Mouse (Mus musculus): ENCODE data around the gene C2cd4b. TPM values are rescaled to one million over a fixed set of nuclear protein-coding genes. Genes with fewer than 3 reads are reported as not detected.

Gene C2cd4b
- polyA plus RNA-seq, 1 experiment from 2014 or later = 0.20 TPM

DNA sequence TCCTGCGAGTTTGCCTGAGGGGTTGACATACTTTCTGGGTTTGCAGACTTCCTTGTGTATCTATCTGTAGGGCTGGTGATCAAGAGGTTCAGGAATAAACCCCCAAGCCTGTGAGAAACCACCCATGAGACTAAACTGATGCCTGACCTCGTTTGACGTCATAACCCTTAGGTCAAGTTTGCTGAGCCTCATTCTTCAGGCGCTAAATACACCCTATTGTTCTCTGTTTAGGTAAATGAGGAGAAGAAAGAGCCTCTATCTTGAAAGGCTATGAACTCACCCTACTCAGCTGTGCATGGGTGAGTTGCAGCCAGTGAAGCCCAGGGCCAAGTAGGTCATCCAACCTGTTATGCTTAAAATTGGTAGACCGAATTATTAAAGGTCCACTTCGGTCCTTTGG lies 23.5 kb downstream of the C2cd4b start:
- Histone ChIP-seq H3K4me2 (replicated peaks) (no peak overlapping the region), H3K4me1 (replicated peaks) (no peaks in the 10 kb centered on the region), H3K27me3 (no peaks in the 10 kb centered on the region), H3K36me3 (no peaks in the 10 kb centered on the region), H3K27ac (no peak overlapping the region), H3K9me3 (peaks cover 4% of the 10 kb centered on the region; the same call in 1 of the 2 replicates), H3K4me3 (replicated peaks) (no peak overlapping the region), H3K9ac (replicated peaks) (no peak overlapping the region)
- 74% methylated on average over 6 of the region's 6 CpGs for WGBS
- no peak for ATAC-seq

DNA sequence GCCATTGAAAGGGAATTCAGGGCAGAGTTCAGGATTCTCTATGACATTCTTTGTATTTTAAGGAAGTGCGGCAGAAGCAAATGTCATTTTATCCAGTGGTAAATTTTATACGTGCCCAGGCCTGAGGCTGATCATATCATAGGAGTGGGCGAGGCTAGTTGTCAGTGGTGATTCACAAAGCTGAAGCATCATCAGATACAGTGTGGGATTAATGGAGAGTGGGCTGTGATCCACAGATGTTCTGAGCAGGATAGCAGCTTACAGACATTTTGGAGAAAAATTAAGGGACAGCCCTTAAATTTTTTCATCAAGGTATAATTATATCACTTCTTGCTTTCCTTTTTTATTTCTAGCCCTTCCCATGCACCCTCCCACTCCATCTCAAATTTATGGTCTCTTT lies 24.2 kb downstream of the C2cd4b start:
- WGBS = 95% methylated on average over 3 of the region's 3 CpGs
- no peak overlapping the region for H3K9ac ChIP-seq (replicated peaks)
- no peak overlapping the region for H3K4me3 ChIP-seq (replicated peaks)
- H3K27ac ChIP-seq = no peak overlapping the region
- no peaks in the 10 kb centered on the region for H3K4me1 ChIP-seq (replicated peaks)
- H3K4me2 ChIP-seq (replicated peaks) = no peak overlapping the region
- no peaks in the 10 kb centered on the region for H3K27me3 ChIP-seq
- peaks cover 4% of the 10 kb centered on the region; the same call in 1 of the 2 replicates for H3K9me3 ChIP-seq
- no peaks in the 10 kb centered on the region for H3K36me3 ChIP-seq
- no peak for ATAC-seq

- no peak overlapping the region for H3K4me2 ChIP-seq (replicated peaks)
- H3K9ac ChIP-seq (replicated peaks) = no peak overlapping the region
- H3K27ac ChIP-seq = no peak overlapping the region
- no peaks in the 10 kb centered on the region for H3K27me3 ChIP-seq
- peaks cover 4% of the 10 kb centered on the region; the same call in 1 of the 2 replicates for H3K9me3 ChIP-seq
- H3K36me3 ChIP-seq = no peaks in the 10 kb centered on the region
- no peaks in the 10 kb centered on the region for H3K4me1 ChIP-seq (replicated peaks)
- no peak overlapping the region for H3K4me3 ChIP-seq (replicated peaks)
- ATAC-seq = no peak
Measured at GRCm38 (mm10) chr9:67783925-67784324, 24.7 kb downstream of the C2cd4b start.

- H3K9ac ChIP-seq (replicated peaks) = no peak overlapping the region
- H3K36me3 ChIP-seq = no peaks in the 10 kb centered on the region
- H3K4me3 ChIP-seq (replicated peaks) = no peak overlapping the region
- H3K4me2 ChIP-seq (replicated peaks) = no peak overlapping the region
- H3K27ac ChIP-seq = no peak overlapping the region
- peaks cover 4% of the 10 kb centered on the region; the same call in 1 of the 2 replicates for H3K9me3 ChIP-seq
- no peak for ATAC-seq
- 88% methylated on average over 7 of the region's 7 CpGs for WGBS
- no peaks in the 10 kb centered on the region for H3K27me3 ChIP-seq
- no peaks in the 10 kb centered on the region for H3K4me1 ChIP-seq (replicated peaks)
Measured at GRCm38 (mm10) chr9:67786311-67786710, 27.1 kb downstream of the C2cd4b start.

DNA sequence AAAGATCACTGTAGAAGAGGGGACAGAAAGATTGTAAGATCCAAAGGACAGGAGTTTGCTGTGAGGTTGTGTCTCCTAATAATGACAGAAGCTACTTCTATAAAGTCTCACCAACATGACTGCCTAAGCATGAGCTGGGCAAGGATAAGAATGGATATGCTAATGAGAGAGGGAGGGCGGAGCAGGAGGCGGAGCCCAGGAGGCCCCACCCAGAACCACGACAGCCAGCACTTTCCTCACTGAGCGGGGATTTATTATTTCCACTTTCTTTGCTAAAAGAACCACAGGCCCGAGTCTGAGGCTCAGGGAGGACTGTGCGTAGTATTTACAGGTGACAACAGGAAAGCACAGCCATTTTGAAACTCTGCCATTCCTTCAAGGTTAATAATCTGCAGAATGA lies 28.4 kb downstream of the C2cd4b start:
- Histone ChIP-seq H3K36me3 (no peaks in the 10 kb centered on the region), H3K4me3 (replicated peaks) (no peak overlapping the region), H3K27me3 (no peaks in the 10 kb centered on the region), H3K27ac (no peak overlapping the region), H3K4me2 (replicated peaks) (no peak overlapping the region), H3K9ac (replicated peaks) (no peak overlapping the region), H3K9me3 (peaks cover 4% of the 10 kb centered on the region; the same call in 1 of the 2 replicates), H3K4me1 (replicated peaks) (no peaks in the 10 kb centered on the region)
- 67% methylated on average over 6 of the region's 6 CpGs for whole genome bisulfite sequencing
- no peak for ATAC-seq

DNA sequence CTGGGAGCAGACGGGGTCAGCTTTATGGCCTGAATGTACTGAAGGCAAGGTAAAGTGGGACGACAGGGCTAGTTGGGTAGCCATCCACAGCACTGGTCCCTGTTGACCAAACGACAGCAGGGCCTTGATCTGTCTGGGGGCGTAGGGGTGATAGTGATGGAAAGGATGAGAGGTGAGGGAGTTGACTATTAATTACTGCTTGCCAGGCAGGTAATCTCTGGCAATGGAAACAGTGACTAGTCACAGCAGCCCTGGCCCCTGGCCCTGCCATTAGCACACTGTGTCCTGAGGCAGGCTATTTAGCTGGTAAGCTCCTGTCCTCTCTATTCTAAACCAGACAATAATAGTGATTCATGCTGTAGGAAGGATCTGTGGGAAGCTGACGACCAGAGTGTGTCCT lies 33.2 kb downstream of the C2cd4b start:
- H3K9me3 ChIP-seq = no peaks in the 10 kb centered on the region
- H3K9ac ChIP-seq (replicated peaks) = no peak overlapping the region
- ATAC-seq = no peak

DNA sequence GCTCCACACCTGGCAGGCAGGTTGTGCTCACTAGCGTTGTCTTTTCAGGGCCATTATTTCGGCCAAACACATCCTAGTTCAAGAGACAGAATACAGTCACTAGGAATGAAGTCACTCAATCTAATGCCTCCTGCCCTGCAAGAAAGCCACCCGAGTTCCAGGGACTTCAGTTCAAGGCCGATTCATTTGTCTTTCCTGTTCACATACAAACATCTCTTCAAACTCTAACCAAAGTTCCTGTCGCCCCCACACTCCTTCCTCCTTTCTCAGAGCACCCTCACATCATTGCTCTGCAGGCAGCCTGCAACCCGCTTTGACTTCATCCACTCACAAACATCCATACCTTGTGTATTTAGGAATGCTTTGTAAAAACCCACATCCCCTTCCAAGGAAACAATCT lies 34.3 kb downstream of the C2cd4b start:
- no peak overlapping the region for H3K9ac ChIP-seq (replicated peaks)
- H3K27ac ChIP-seq = no peak overlapping the region
- no peaks in the 10 kb centered on the region for H3K27me3 ChIP-seq
- no peak overlapping the region for H3K4me2 ChIP-seq (replicated peaks)
- 87% methylated on average over 6 of the region's 6 CpGs for WGBS
- no peak overlapping the region for H3K4me3 ChIP-seq (replicated peaks)
- H3K4me1 ChIP-seq (replicated peaks) = peaks cover 26% of the 10 kb centered on the region
- no peaks in the 10 kb centered on the region for H3K36me3 ChIP-seq
- no peak for ATAC-seq
- H3K9me3 ChIP-seq = no peaks in the 10 kb centered on the region

More for the DNA sequence above, 33.2 kb downstream of the C2cd4b start:
- Histone ChIP-seq H3K27me3 (no peaks in the 10 kb centered on the region), H3K36me3 (no peaks in the 10 kb centered on the region), H3K4me2 (replicated peaks) (no peak overlapping the region), H3K4me1 (replicated peaks) (peaks cover 26% of the 10 kb centered on the region), H3K4me3 (replicated peaks) (no peak overlapping the region), H3K27ac (no peak overlapping the region)
- 70% methylated on average over 5 of the region's 5 CpGs for WGBS

DNA sequence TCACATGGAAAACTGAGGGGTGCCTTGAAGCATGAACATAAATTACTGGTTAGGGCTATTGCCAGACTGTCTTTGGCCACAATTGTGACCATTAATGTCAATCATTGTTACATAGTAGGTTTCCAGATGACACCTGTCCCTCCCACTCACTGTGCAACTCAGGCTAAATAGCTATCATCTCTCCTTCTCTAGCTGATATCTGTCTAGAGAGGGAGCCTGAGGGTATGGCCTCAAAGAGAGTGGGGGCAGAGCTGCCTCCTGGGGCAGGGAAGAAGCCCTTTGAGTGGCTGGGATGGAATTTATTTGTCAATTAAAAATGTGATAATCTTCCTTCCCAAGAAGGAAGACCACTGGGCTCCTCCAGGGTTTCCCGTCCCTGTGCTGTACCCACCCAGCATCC lies 35.0 kb downstream of the C2cd4b start:
- Histone ChIP-seq H3K4me1 (replicated peaks) (peaks cover 26% of the 10 kb centered on the region), H3K36me3 (no peaks in the 10 kb centered on the region), H3K4me3 (replicated peaks) (no peak overlapping the region), H3K9ac (replicated peaks) (no peak overlapping the region), H3K4me2 (replicated peaks) (no peak overlapping the region), H3K27me3 (no peaks in the 10 kb centered on the region), H3K9me3 (no peaks in the 10 kb centered on the region), H3K27ac (peak overlapping the region; percentile 79)
- WGBS = 73% methylated on average over 1 of the region's 1 CpGs
- ATAC-seq = peak; percentile 59

GRCm38 (mm10) chr9:67794668-67795067 lies 35.4 kb downstream of the C2cd4b start:
- WGBS = 91% methylated on average over 4 of the region's 4 CpGs

GRCm38 (mm10) chr9:67795205-67795675 lies 36.0 kb downstream of the C2cd4b start:
- 38% methylated on average over 14 of the region's 14 CpGs for WGBS

More at GRCm38 (mm10) chr9:67794668-67795067, 35.4 kb downstream of the C2cd4b start:
- ATAC-seq = peak; percentile 51; the same call in 1 of the 2 replicates
- Histone ChIP-seq H3K4me2 (replicated peaks) (no peak overlapping the region), H3K36me3 (no peaks in the 10 kb centered on the region), H3K9me3 (no peaks in the 10 kb centered on the region), H3K4me3 (replicated peaks) (no peak overlapping the region), H3K27ac (peak overlapping the region; percentile 79), H3K9ac (replicated peaks) (no peak overlapping the region), H3K4me1 (replicated peaks) (peaks cover 26% of the 10 kb centered on the region), H3K27me3 (no peaks in the 10 kb centered on the region)

DNA sequence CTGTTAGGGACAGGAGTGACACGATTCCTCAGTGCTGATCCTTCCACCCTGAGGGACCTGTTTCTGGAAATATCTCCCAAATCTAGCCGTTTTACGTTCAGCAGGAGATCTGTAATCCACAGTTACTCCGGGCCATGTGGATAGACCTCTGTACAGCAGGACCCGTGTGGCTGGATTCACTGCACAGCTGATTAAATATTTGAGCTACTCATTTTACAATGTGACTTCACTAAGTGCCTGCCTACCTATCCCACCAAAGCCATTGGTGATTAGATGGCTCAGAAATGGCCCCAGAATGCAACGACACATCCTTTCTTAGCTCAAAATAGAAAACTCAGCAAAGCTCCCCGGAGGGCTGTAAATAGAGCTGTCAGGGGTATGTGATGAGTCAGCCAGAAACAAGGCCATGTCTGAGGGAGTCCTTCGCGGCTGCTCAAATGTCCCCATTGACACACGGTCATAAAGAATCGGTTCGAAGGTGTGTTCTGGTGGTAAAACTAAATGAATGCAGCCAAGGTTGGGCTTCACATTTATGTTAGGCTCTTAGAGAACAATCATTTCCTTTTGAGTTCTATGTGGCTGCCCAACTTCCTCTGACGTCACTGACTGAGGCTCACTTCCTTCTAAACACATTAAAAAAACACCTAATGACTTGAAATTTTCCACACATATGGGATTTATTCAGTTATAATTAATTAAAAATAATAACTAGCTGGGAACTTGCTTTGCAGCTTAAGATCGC lies 40.0 kb downstream of the C2cd4b start:
- H3K36me3 ChIP-seq = no peaks in the 10 kb centered on the region
- H3K9ac ChIP-seq (replicated peaks) = no peak overlapping the region
- no peaks in the 10 kb centered on the region for H3K9me3 ChIP-seq
- no peaks in the 10 kb centered on the region for H3K27me3 ChIP-seq
- no peak overlapping the region for H3K27ac ChIP-seq
- WGBS = 70% methylated on average over 14 of the region's 14 CpGs
- H3K4me3 ChIP-seq (replicated peaks) = no peak overlapping the region
- peaks cover 23% of the 10 kb centered on the region for H3K4me1 ChIP-seq (replicated peaks)
- H3K4me2 ChIP-seq (replicated peaks) = no peak overlapping the region
- no peak for ATAC-seq

More at GRCm38 (mm10) chr9:67795205-67795675, 36.0 kb downstream of the C2cd4b start:
- peak overlapping the region; percentile 36 for H3K4me2 ChIP-seq (replicated peaks)
- no peaks in the 10 kb centered on the region for H3K9me3 ChIP-seq
- peak overlapping the region; percentile 79 for H3K27ac ChIP-seq
- H3K9ac ChIP-seq (replicated peaks) = no peak overlapping the region
- H3K4me3 ChIP-seq (replicated peaks) = no peak overlapping the region
- peak; percentile 82 for ATAC-seq
- H3K27me3 ChIP-seq = no peaks in the 10 kb centered on the region
- H3K36me3 ChIP-seq = no peaks in the 10 kb centered on the region
- peaks cover 26% of the 10 kb centered on the region for H3K4me1 ChIP-seq (replicated peaks)

GRCm38 (mm10) chr9:67802241-67802640 lies 43.0 kb downstream of the C2cd4b start:
- Histone ChIP-seq H3K27ac (no peak overlapping the region), H3K9me3 (no peaks in the 10 kb centered on the region), H3K27me3 (no peaks in the 10 kb centered on the region), H3K4me3 (replicated peaks) (no peak overlapping the region), H3K4me1 (replicated peaks) (no peaks in the 10 kb centered on the region; the same call in 1 of the 2 replicates), H3K4me2 (replicated peaks) (no peak overlapping the region), H3K9ac (replicated peaks) (no peak overlapping the region), H3K36me3 (no peaks in the 10 kb centered on the region)
- 35% methylated on average over 6 of the region's 6 CpGs for WGBS
- ATAC-seq = no peak

Measured in midbrain, embryonic 13.5 days (tissue).